Mouse (Mus musculus): ENCODE data around the gene Tmem151b. TPM values are rescaled to one million over a fixed set of nuclear protein-coding genes. Genes with fewer than 3 reads are reported as not detected.

Tmem151b gene
- polyA plus RNA-seq, 1 experiment from 2014 or later: 9.7 TPM

DNA sequence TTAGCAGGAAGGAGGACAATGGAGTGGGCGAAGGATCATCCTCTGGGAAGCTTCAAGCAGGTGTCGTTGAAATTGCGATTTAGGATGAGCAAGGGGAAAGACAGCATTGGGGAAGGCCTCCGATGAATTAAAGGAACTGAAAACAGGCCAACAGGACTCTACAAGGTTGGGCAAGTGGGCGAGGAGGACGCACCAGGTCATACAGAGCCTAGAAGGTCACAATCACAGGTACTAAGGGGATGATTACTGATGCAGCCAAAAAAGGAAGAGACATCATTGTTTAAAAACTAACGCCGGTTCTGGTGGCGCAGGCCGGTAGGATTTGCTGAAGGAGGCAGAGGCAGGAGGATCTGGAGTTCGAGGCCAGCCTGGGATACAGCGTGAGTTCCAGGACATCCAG is 13.7 kb upstream of the Tmem151b start:
- Histone ChIP-seq H3K4me1 (replicated peaks) (peaks cover 16% of the 10 kb centered on the region), H3K9ac (replicated peaks) (no peak overlapping the region), H3K36me3 (peaks cover 40% of the 10 kb centered on the region), H3K4me2 (peak overlapping the region; percentile 97), H3K27ac (no peak overlapping the region), H3K9me3 (no peaks in the 10 kb centered on the region), H3K27me3 (peaks cover under 1% of the 10 kb centered on the region; the same call in 1 of the 2 replicates), H3K4me3 (replicated peaks) (no peak overlapping the region)
- no peak for ATAC-seq (ENCODE audit: insufficient number of reproducible peaks, insufficient read depth, low FRiP score, low TSS enrichment, low read depth)
- WGBS: 77% methylated on average over 12 of the region's 12 CpGs

DNA sequence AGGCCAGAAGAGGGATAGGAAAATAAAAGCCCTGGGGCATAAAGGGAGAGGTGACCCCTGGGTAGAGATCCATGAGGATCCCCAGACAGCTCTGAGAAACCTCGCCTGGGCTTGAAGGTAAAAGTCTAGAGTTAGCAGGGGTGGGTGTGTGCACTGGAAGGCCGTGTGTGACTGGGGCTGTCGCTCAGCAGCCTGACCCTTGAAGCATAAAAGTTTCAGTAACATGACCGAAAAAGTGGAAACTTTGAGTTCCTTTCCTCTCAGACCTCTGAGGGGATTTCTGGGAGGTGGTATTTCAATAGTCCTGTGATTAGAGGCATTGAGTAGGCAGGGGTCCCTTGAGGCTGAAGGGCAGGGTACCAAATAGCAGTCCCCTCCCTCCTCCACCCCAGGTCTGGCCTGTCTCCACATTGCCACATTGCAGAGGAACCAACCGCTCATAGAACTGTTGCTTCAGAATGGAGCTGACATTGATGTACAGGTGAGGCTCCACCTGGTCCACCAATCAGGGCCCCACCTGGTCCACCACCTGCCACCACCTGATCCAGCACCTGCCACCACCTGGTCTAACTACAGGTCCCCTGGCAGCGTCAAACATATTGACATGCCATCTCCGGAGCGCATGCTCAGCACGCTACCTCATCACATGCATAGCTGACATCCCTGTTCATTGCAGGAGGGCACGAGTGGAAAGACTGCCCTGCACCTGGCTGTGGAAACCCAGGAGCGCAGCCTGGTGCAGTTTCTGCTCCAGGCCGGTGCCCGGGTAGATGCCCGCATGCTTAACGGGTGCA is 10.5 kb upstream of the Tmem151b start:
- no peak overlapping the region for H3K27ac ChIP-seq
- no peak overlapping the region for H3K9ac ChIP-seq (replicated peaks)
- H3K9me3 ChIP-seq: no peaks in the 10 kb centered on the region
- WGBS: 86% methylated on average over 15 of the region's 15 CpGs
- peaks cover 7% of the 10 kb centered on the region; the same call in 1 of the 2 replicates for H3K36me3 ChIP-seq
- H3K4me1 ChIP-seq (replicated peaks): peaks cover 32% of the 10 kb centered on the region
- H3K4me3 ChIP-seq (replicated peaks): no peak overlapping the region
- H3K4me2 ChIP-seq: no peak overlapping the region
- H3K27me3 ChIP-seq: peaks cover 25% of the 10 kb centered on the region
- no peak for ATAC-seq (ENCODE audit: insufficient number of reproducible peaks, insufficient read depth, low FRiP score, low TSS enrichment, low read depth)

DNA sequence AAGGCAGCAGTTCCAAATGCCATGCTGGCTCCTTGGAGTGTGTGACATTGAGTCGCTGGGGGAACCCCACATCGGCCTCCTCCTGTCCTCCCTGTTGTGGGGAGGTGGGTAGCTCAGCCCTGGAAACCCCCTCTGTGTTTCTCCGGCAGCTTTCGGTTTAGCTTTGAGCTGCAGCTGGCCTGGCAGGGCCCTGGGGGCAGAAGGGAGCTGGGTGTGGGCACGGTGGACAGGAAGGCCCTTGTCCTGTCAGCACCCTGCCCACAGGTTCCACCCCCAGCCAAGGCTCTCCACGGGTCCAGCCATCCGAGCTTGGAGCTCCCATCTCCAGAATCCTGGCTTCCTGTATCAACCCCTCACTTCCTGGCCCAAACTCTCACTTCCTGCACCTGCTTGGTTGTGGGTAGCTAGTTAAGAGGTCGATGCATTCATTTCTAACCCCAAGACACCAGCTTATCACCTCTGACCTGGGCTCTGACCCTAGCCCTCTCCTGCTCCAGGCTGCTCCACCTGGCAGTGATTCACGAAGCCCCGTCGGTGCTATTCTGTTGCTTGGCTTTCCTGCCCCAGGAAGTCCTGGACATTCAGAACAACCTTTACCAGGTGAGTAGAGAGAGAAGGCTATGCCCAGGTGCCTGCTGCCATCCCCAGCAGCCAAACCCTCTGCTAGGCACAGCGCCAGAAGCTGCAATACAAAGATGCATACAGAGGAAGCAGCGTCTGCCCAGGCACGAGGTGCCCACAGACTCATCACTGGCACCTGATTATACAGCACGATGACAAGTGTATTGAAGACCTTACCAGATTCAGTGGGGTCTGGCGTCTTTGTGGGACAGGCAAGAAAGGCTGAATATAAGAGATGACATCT is 8.8 kb upstream of the Tmem151b start:
- WGBS: 71% methylated on average over 16 of the region's 16 CpGs
- H3K4me3 ChIP-seq (replicated peaks): no peak overlapping the region

DNA sequence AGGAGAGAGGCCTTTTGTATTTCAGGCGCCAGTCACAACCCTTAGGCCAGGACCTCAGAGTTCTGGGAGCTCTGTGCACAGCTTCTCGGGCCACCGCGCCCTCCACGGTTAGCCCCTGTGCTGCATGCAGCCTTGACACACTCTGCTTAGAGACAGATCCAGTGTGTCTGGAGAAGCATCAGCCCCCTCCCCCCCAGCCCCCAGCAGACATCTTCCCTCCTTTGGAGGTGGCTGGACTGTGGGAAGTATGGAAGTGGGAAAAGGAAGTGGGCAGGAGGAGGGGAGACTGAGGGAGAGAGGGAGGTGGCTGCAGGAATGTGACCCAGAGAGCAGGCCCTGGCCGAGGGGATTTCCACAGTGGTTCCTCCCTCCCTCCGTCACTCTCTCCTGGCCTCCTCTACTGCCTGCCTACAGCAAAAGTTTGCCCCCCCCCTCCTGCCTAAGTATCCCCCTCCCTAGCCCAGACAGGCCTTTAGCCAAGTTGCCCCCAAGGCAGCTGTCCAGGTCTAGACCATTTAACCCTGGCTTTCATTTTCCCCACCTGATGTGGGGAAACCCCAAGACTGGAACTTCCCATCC is 7.9 kb upstream of the Tmem151b start:
- Histone ChIP-seq H3K27ac (no peak overlapping the region), H3K4me1 (replicated peaks) (peaks cover 26% of the 10 kb centered on the region), H3K9ac (replicated peaks) (peak overlapping the region; percentile 34; the same call in 1 of the 2 replicates), H3K4me2 (peak overlapping the region; percentile 94), H3K9me3 (no peaks in the 10 kb centered on the region), H3K27me3 (peaks cover 32% of the 10 kb centered on the region), H3K36me3 (0 out of 2 replicates have a peak, but pooled peaks cover 6% of the 10 kb centered on the region), H3K4me3 (replicated peaks) (no peak overlapping the region)
- ATAC-seq (ENCODE audit: insufficient number of reproducible peaks, insufficient read depth, low FRiP score, low TSS enrichment, low read depth): no peak
- 72% methylated on average over 7 of the region's 7 CpGs for WGBS

More for the DNA sequence above, 8.8 kb upstream of the Tmem151b start:
- H3K4me2 ChIP-seq: 0 out of 2 replicates have a peak overlapping the region, but pooled peaks have one; percentile 94
- peak overlapping the region; percentile 34; the same call in 1 of the 2 replicates for H3K9ac ChIP-seq (replicated peaks)
- H3K36me3 ChIP-seq: 0 out of 2 replicates have a peak, but pooled peaks cover 6% of the 10 kb centered on the region
- ATAC-seq (ENCODE audit: insufficient number of reproducible peaks, insufficient read depth, low FRiP score, low TSS enrichment, low read depth): no peak
- no peaks in the 10 kb centered on the region for H3K9me3 ChIP-seq
- no peak overlapping the region for H3K27ac ChIP-seq
- peaks cover 32% of the 10 kb centered on the region for H3K27me3 ChIP-seq
- H3K4me1 ChIP-seq (replicated peaks): peaks cover 26% of the 10 kb centered on the region

DNA sequence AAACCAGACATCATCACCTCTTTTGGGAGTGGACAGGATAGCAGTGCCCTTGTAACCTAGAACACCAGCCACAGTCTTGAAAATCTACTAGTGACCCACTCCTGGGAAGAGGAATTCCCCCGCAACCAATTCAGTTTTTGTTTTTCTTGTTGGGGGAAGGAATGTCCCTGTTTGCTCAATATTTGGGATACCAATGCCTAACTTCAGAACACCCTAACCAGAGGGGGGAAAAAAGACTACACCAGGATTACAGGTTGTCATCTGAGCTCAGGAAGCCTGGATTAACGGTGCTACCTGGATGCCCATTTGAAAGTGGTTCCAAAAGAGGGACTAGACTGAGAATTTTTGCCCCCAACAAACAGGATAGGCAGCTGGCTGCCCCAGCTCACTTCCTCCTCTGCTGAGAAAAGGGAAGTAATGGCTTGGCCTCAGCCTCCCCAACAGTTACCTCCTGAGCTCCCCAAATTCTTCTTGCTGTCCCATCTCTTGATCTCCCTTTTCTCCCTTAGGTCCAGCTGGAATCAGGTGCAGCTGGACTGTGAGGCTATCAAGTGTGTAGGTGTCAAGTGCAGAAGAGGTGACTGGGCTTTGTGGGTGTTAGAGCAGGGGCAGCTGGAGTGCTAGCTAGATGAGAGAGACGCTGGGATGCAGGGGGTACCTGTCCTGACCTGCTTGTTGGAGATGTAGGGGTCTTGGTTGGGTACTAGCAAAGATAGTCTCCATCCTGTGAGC is 7.2 kb upstream of the Tmem151b start:
- Histone ChIP-seq H3K4me1 (replicated peaks) (peaks cover 29% of the 10 kb centered on the region), H3K4me2 (peak overlapping the region; percentile 94), H3K4me3 (replicated peaks) (peak overlapping the region; percentile 58), H3K27ac (no peak overlapping the region), H3K36me3 (0 out of 2 replicates have a peak, but pooled peaks cover 6% of the 10 kb centered on the region), H3K9me3 (no peaks in the 10 kb centered on the region), H3K9ac (replicated peaks) (0 out of 2 replicates have a peak overlapping the region, but pooled peaks have one; percentile 34), H3K27me3 (peaks cover 32% of the 10 kb centered on the region)
- 77% methylated on average over 3 of the region's 3 CpGs for WGBS
- no peak for ATAC-seq (ENCODE audit: insufficient number of reproducible peaks, insufficient read depth, low FRiP score, low TSS enrichment, low read depth)

DNA sequence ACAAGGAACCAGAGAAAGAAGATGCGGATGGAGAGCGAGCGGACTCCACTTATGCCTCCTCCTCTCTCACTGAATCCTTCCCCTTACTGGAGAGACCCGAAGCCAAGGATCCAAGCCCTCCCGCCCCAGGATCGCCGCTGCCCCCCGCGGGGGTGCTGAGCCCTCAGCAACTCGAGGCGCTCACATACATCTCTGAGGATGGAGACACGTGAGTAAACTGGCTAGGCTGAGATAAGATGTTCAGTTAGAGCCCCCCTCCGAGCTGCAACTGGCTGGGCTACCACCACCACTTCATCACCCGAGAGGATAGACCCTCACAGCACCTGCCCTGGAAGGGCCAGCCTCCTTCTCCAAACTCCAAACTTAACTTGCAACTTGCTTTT is 6.6 kb upstream of the Tmem151b start:
- H3K36me3 ChIP-seq: 0 out of 2 replicates have a peak, but pooled peaks cover 6% of the 10 kb centered on the region
- H3K9ac ChIP-seq (replicated peaks): peak overlapping the region; percentile 72
- peak overlapping the region; percentile 94 for H3K4me2 ChIP-seq
- H3K27ac ChIP-seq: no peak overlapping the region
- no peak for ATAC-seq (ENCODE audit: insufficient number of reproducible peaks, insufficient read depth, low FRiP score, low TSS enrichment, low read depth)
- WGBS: 4% methylated on average over 14 of the region's 14 CpGs
- peaks cover 37% of the 10 kb centered on the region for H3K27me3 ChIP-seq
- no peaks in the 10 kb centered on the region for H3K9me3 ChIP-seq
- H3K4me3 ChIP-seq (replicated peaks): peak overlapping the region; percentile 58
- peaks cover 29% of the 10 kb centered on the region for H3K4me1 ChIP-seq (replicated peaks)

DNA sequence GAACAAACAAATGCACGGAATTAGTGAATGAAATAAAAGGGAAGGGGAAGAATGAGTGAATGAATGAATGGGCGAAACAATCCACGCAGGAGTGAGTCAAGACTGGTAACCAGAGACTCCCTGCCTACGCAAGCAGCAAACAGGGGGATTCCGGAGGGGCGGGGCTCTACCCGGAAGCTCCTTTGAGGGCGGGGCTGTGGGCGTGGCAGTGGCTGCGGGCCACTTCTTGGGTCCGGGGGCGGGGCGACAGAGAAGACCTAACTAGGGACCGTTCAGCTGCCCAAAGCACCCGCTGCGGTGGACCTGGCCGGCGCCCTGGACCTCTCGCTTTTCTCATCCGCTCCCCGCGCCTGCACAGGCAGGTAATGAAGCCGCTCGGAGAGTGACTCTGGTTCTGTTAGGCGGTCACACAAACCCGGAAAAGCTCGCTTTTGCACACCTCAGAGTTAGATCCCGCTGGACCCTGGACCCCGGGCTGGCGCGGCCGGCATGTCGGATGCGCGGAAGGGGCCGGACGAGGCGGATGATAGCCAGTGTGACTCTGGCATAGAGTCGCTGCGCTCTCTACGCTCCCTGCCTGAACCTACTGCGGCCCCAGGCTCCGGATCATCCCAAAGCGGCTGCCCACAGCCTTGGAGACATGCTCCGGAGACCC is 6.1 kb upstream of the Tmem151b start, which contains the start of gene Nfkbie:
Gene Nfkbie, plus strand, starts transcription at position 252 of the 655 bp plus-strand sequence.
- H3K4me3 ChIP-seq (replicated peaks): peak within 1 kb of the TSS; percentile 58
- peak within 1 kb of the TSS; percentile 72 for H3K9ac ChIP-seq (replicated peaks)
- peak within 1 kb of the TSS; percentile 94 for H3K4me2 ChIP-seq
- H3K36me3 ChIP-seq: 0 out of 2 replicates have a peak, but pooled peaks cover 6% of the 10 kb centered on the region
- ATAC-seq (ENCODE audit: insufficient number of reproducible peaks, insufficient read depth, low FRiP score, low TSS enrichment, low read depth): peak; percentile 48
- H3K27ac ChIP-seq: no peak within 1 kb of the TSS
- peaks cover 29% of the 10 kb centered on the region for H3K4me1 ChIP-seq (replicated peaks)
- under 1% methylated on average over 45 of the region's 45 CpGs for WGBS
- peaks cover 39% of the 10 kb centered on the region for H3K27me3 ChIP-seq
- no peaks in the 10 kb centered on the region for H3K9me3 ChIP-seq

DNA sequence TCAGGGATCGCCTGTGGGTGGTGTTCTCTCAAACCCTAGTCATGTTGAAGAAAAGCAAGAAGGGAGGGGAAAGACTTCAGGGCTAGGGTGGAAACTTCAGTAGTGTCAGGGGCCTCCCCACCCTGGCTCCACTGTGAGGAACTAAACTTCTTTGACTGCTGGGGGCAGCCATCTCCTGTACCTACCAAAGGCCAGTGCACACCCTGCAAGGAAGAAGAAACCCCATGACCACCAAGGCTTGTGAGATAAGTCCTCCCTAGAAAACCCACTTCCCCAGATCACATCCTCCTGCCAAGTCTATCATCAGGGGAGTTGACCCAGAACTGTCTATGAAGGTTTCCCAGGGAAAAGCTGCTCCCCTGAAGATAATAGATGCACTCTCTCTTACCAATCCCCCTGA is 4.9 kb upstream of the Tmem151b start:
- 44% methylated on average over 1 of the region's 1 CpGs for WGBS
- ATAC-seq (ENCODE audit: insufficient number of reproducible peaks, insufficient read depth, low FRiP score, low TSS enrichment, low read depth): no peak
- Histone ChIP-seq H3K4me3 (replicated peaks) (no peak overlapping the region), H3K9me3 (no peaks in the 10 kb centered on the region), H3K4me2 (no peak overlapping the region), H3K9ac (replicated peaks) (no peak overlapping the region), H3K27me3 (peaks cover 39% of the 10 kb centered on the region), H3K4me1 (replicated peaks) (peaks cover 38% of the 10 kb centered on the region), H3K36me3 (no peaks in the 10 kb centered on the region), H3K27ac (no peak overlapping the region)

DNA sequence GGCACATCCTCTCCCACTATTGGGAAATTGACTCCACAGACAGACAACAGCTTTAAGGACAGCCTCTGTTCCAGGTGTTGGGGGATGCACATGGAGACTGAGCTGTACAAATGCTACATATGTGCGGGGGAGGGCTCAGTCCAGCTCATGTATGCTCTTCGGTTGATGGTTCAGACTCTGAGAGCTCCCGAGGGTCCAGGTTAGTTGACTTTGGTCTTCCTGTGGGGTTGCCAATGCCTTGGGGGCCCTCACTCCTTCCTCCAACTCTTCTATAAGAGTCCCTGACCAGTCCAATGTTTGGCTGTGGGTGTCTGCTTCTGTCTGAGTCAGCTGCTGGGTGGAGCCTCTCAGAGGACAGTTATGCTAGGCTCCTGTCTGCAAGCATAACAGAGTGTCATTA is 3.6 kb upstream of the Tmem151b start:
- WGBS: 74% methylated on average over 3 of the region's 3 CpGs
- H3K4me3 ChIP-seq (replicated peaks): no peak overlapping the region
- peaks cover 47% of the 10 kb centered on the region for H3K27me3 ChIP-seq
- peaks cover 44% of the 10 kb centered on the region for H3K4me1 ChIP-seq (replicated peaks)
- ATAC-seq (ENCODE audit: insufficient number of reproducible peaks, insufficient read depth, low FRiP score, low TSS enrichment, low read depth): no peak
- H3K9ac ChIP-seq (replicated peaks): no peak overlapping the region
- no peak overlapping the region for H3K27ac ChIP-seq
- H3K9me3 ChIP-seq: no peaks in the 10 kb centered on the region
- no peaks in the 10 kb centered on the region for H3K36me3 ChIP-seq
- H3K4me2 ChIP-seq: no peak overlapping the region

DNA sequence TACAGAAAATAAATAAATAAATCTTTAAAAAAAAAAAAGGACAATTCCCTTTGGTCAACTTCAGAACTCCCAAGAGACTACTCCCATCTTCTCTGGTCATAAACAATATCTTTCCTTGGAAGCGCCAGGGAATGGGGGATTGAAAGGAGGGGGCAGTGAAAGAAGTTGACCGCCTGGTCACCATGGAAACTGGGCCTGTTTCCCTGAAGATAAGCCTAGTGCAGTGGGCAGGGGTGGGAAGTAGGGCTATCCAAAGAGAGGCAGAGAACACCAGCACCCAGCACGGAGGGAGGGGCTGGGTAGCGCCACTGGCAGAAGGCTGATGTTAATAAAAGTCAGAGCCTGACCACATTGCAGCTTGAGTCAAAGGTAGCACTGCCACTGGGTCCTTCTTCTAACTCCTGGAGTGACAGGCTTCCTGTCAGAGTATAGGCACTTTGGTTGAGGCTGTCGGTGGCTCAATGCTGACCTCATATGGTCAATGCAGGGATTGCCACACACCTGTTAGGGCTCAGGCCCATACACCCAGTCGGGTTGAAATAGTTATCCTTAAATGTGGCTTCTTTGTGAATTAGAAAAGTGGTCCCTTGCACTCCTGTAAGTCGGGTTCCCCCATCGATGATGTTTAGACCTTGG is 2.5 kb upstream of the Tmem151b start:
- Histone ChIP-seq H3K4me3 (replicated peaks) (no peak overlapping the region), H3K9ac (replicated peaks) (no peak overlapping the region), H3K27me3 (peaks cover 47% of the 10 kb centered on the region), H3K4me1 (replicated peaks) (peaks cover 33% of the 10 kb centered on the region), H3K9me3 (no peaks in the 10 kb centered on the region), H3K27ac (no peak overlapping the region), H3K36me3 (peaks cover 2% of the 10 kb centered on the region), H3K4me2 (no peak overlapping the region)
- ATAC-seq (ENCODE audit: insufficient number of reproducible peaks, insufficient read depth, low FRiP score, low TSS enrichment, low read depth): no peak
- WGBS: 5% methylated on average over 8 of the region's 8 CpGs
